Mouse (Mus musculus): ENCODE results near the gene Baz2a. TPM values are rescaled to one million over a fixed set of nuclear protein-coding genes. Genes with fewer than 3 reads are reported as not detected.
"Not testable (repeated sequence)": the region's sequence is repeated elsewhere in the genome, so short reads cannot be mapped to it uniquely, and the experiment has no call there.

The Baz2a gene
- polyA plus RNA-seq, 1 experiment: 42.9 TPM

GRCm38 (mm10) chr10:128082880-128083421 is 8.4 kb upstream of the Baz2a start, which contains the start of gene Atp5b:
Atp5b (plus strand) TSS chr10:128083273.
- Histone ChIP-seq H3K4me3 (replicated peaks; ENCODE audit: insufficient read depth, low read depth, low read length) (peak within 1 kb of the TSS; percentile 93), H3K27me3 (ENCODE audit: control insufficient read depth, insufficient read depth, low read length) (no peaks in the 10 kb centered on the region), H3K4me1 (ENCODE audit: control insufficient read depth, insufficient read depth, low read length) (peaks cover 12% of the 10 kb centered on the region; the same call in 1 of the 2 replicates), H3K27ac (ENCODE audit: insufficient read depth, low read length) (peak within 1 kb of the TSS; percentile 94)
- peak; percentile 83 for TF ChIP-seq POLR2A (IDR thresholded peaks at IDR 0.05; ENCODE audit: borderline replicate concordance, insufficient read depth, low read length)
- TF ChIP-seq CTCF (IDR thresholded peaks at IDR 0.05; ENCODE audit: borderline replicate concordance, insufficient read depth, low read depth, low read length): no peak
- peak; percentile 99 to 100 for DNase-seq
- WGBS: under 1% methylated on average over 34 of the region's 34 CpGs

GRCm38 (mm10) chr10:128083688-128084087 is 7.7 kb upstream of the Baz2a start:
- DNase-seq: peak in 1 of 2 experiments; percentile 57
- peaks cover 15% of the 10 kb centered on the region; the same call in 1 of the 2 replicates for H3K4me1 ChIP-seq (ENCODE audit: control insufficient read depth, insufficient read depth, low read length)
- H3K27me3 ChIP-seq (ENCODE audit: control insufficient read depth, insufficient read depth, low read length): no peaks in the 10 kb centered on the region
- TF ChIP-seq POLR2A (IDR thresholded peaks at IDR 0.05; ENCODE audit: borderline replicate concordance, insufficient read depth, low read length) (no peak), CTCF (IDR thresholded peaks at IDR 0.05; ENCODE audit: borderline replicate concordance, insufficient read depth, low read depth, low read length) (no peak)
- H3K4me3 ChIP-seq (replicated peaks; ENCODE audit: insufficient read depth, low read depth, low read length): peak overlapping the region; percentile 93
- WGBS: 0% methylated on average over 22 of the region's 22 CpGs
- peak overlapping the region; percentile 90 for H3K27ac ChIP-seq (ENCODE audit: insufficient read depth, low read length)

GRCm38 (mm10) chr10:128084160-128084559 is 7.2 kb upstream of the Baz2a start:
- no peak for TF ChIP-seq POLR2A (IDR thresholded peaks at IDR 0.05; ENCODE audit: borderline replicate concordance, insufficient read depth, low read length)
- peaks cover 15% of the 10 kb centered on the region; the same call in 1 of the 2 replicates for H3K4me1 ChIP-seq (ENCODE audit: control insufficient read depth, insufficient read depth, low read length)
- WGBS: 2% methylated on average over 3 of the region's 3 CpGs
- peak overlapping the region; percentile 93 for H3K4me3 ChIP-seq (replicated peaks; ENCODE audit: insufficient read depth, low read depth, low read length)
- no peaks in the 10 kb centered on the region for H3K27me3 ChIP-seq (ENCODE audit: control insufficient read depth, insufficient read depth, low read length)
- H3K27ac ChIP-seq (ENCODE audit: insufficient read depth, low read length): no peak overlapping the region; the same call in 1 of the 2 replicates
- DNase-seq: no peak

GRCm38 (mm10) chr10:128086391-128086790 is 5.0 kb upstream of the Baz2a start:
- no peaks in the 10 kb centered on the region for H3K27me3 ChIP-seq (ENCODE audit: control insufficient read depth, insufficient read depth, low read length)
- WGBS: 53% methylated on average over 6 of the region's 6 CpGs
- H3K4me3 ChIP-seq (replicated peaks; ENCODE audit: insufficient read depth, low read depth, low read length): no peak overlapping the region
- peaks cover 15% of the 10 kb centered on the region; the same call in 1 of the 2 replicates for H3K4me1 ChIP-seq (ENCODE audit: control insufficient read depth, insufficient read depth, low read length)
- no peak for TF ChIP-seq POLR2A (IDR thresholded peaks at IDR 0.05; ENCODE audit: borderline replicate concordance, insufficient read depth, low read length)
- TF ChIP-seq CTCF (IDR thresholded peaks at IDR 0.05; ENCODE audit: borderline replicate concordance, insufficient read depth, low read depth, low read length): peak; percentile 48; the same call in 1 of the 2 replicates
- no peak overlapping the region for H3K27ac ChIP-seq (ENCODE audit: insufficient read depth, low read length)
- peak; percentile 30 to 38 for DNase-seq

GRCm38 (mm10) chr10:128087216-128087615 is 4.2 kb upstream of the Baz2a start:
- 41% methylated on average over 2 of the region's 2 CpGs for WGBS

GRCm38 (mm10) chr10:128088181-128088580 is 3.2 kb upstream of the Baz2a start:
- no peak overlapping the region for H3K27ac ChIP-seq (ENCODE audit: insufficient read depth, low read length)
- peaks cover 13% of the 10 kb centered on the region; the same call in 1 of the 2 replicates for H3K4me1 ChIP-seq (ENCODE audit: control insufficient read depth, insufficient read depth, low read length)
- 54% methylated on average over 5 of the region's 5 CpGs for WGBS
- H3K4me3 ChIP-seq (replicated peaks; ENCODE audit: insufficient read depth, low read depth, low read length): no peak overlapping the region
- no peaks in the 10 kb centered on the region for H3K27me3 ChIP-seq (ENCODE audit: control insufficient read depth, insufficient read depth, low read length)
- TF ChIP-seq CTCF (IDR thresholded peaks at IDR 0.05; ENCODE audit: borderline replicate concordance, insufficient read depth, low read depth, low read length) (no peak), POLR2A (IDR thresholded peaks at IDR 0.05; ENCODE audit: borderline replicate concordance, insufficient read depth, low read length) (no peak)
- DNase-seq: no peak

More at GRCm38 (mm10) chr10:128087216-128087615, 4.2 kb upstream of the Baz2a start:
- not testable (repeated sequence) for H3K4me3 ChIP-seq (replicated peaks; ENCODE audit: insufficient read depth, low read depth, low read length); H3K27me3 ChIP-seq (ENCODE audit: control insufficient read depth, insufficient read depth, low read length); H3K27ac ChIP-seq (ENCODE audit: insufficient read depth, low read length)
- peak; percentile 54 to 64 for DNase-seq
- peaks cover 13% of the 10 kb centered on the region; the same call in 1 of the 2 replicates for H3K4me1 ChIP-seq (ENCODE audit: control insufficient read depth, insufficient read depth, low read length)

- H3K27ac ChIP-seq (ENCODE audit: insufficient read depth, low read length): no peak overlapping the region
- peaks cover 18% of the 10 kb centered on the region for H3K4me1 ChIP-seq (ENCODE audit: control insufficient read depth, insufficient read depth, low read length)
- 36% methylated on average over 5 of the region's 5 CpGs for WGBS
These were observed 1.5 kb upstream of the Baz2a start for GRCm38 (mm10) chr10:128089842-128090241.

More at GRCm38 (mm10) chr10:128089842-128090241, 1.5 kb upstream of the Baz2a start:
- TF ChIP-seq POLR2A (IDR thresholded peaks at IDR 0.05; ENCODE audit: borderline replicate concordance, insufficient read depth, low read length) (no peak), CTCF (IDR thresholded peaks at IDR 0.05; ENCODE audit: borderline replicate concordance, insufficient read depth, low read depth, low read length) (no peak)
- Histone ChIP-seq H3K27me3 (ENCODE audit: control insufficient read depth, insufficient read depth, low read length) (no peaks in the 10 kb centered on the region), H3K4me3 (replicated peaks; ENCODE audit: insufficient read depth, low read depth, low read length) (no peak overlapping the region)
- DNase-seq: no peak

All from cerebellum, adult 2 months (tissue).